Mouse (Mus musculus): ENCODE data around the gene Hyal2. TPM values are rescaled to one million over a fixed set of nuclear protein-coding genes. Genes with fewer than 3 reads are reported as not detected.

The Hyal2 gene
- total and polyA plus RNA-seq, 2 experiments from 2014 or later, result 58.6 to 97.3 TPM

GRCm38 (mm10) chr9:107539940-107540339, 27.8 kb upstream of the Hyal2 start:
- DNase-seq (ENCODE audit: low spot score) (no peak), ATAC-seq (ENCODE audit: insufficient read depth, low read depth) (no peak)
- Histone ChIP-seq H3K4me3 (ENCODE audit: low read depth, low read length) (no peak overlapping the region), H3K9ac (replicated peaks; ENCODE audit: low read depth, low read length) (no peak overlapping the region), H3K27ac (ENCODE audit: low read depth) (no peak overlapping the region), H3K4me1 (ENCODE audit: control insufficient read depth, insufficient read depth) (peaks cover 38% of the 10 kb centered on the region), H3K9me3 (replicated peaks; ENCODE audit: control insufficient read depth, low read length) (no peaks in the 10 kb centered on the region), H3K36me3 (replicated peaks; ENCODE audit: control insufficient read depth, insufficient read depth, low read length) (peaks cover 47% of the 10 kb centered on the region), H3K4me2 (ENCODE audit: low read depth, low read length) (no peak overlapping the region), H3K27me3 (ENCODE audit: control insufficient read depth, insufficient read depth, low read length) (no peaks in the 10 kb centered on the region)
- 94% methylated on average over 8 of the region's 8 CpGs for WGBS
- no peak for TF ChIP-seq CTCF (IDR thresholded peaks at IDR 0.05; ENCODE audit: low read depth)
- TF ChIP-seq EP300 (IDR thresholded peaks at IDR 0.05; ENCODE audit: low read depth), result no peak

GRCm38 (mm10) chr9:107540420-107540819, 27.3 kb upstream of the Hyal2 start:
- Histone ChIP-seq H3K36me3 (replicated peaks; ENCODE audit: control insufficient read depth, insufficient read depth, low read length) (peaks cover 47% of the 10 kb centered on the region), H3K4me1 (ENCODE audit: control insufficient read depth, insufficient read depth) (peaks cover 34% of the 10 kb centered on the region), H3K9ac (replicated peaks; ENCODE audit: low read depth, low read length) (no peak overlapping the region), H3K9me3 (replicated peaks; ENCODE audit: control insufficient read depth, low read length) (no peaks in the 10 kb centered on the region), H3K4me3 (ENCODE audit: low read depth, low read length) (no peak overlapping the region), H3K27me3 (ENCODE audit: control insufficient read depth, insufficient read depth, low read length) (no peaks in the 10 kb centered on the region), H3K27ac (ENCODE audit: low read depth) (no peak overlapping the region), H3K4me2 (ENCODE audit: low read depth, low read length) (no peak overlapping the region)
- ATAC-seq (ENCODE audit: insufficient read depth, low read depth) (no peak), DNase-seq (ENCODE audit: low spot score) (no peak)
- 61% methylated on average over 4 of the region's 4 CpGs for WGBS
- TF ChIP-seq EP300 (IDR thresholded peaks at IDR 0.05; ENCODE audit: low read depth) (no peak), CTCF (IDR thresholded peaks at IDR 0.05; ENCODE audit: low read depth) (no peak)

DNA sequence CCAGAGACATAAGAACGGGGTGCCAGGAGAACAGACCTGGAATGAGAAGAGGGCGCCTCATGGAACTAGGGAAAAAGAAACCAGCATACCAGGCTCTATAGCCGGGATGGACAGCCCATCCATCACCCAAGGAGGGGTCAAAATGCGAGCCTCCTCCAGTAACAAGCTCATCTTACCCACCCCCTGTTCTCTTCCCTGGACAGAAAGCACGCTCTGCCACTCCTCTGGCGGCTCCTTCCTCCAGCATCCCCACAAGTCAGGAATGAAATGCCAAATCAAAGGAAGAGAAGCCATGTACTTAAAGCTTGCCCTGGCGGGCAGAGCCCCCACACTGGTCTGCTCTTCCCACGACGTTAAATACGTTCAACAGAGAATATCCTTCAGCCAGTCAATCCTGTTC, 26.7 kb upstream of the Hyal2 start:
- DNase-seq (ENCODE audit: low spot score), result no peak
- H3K27ac ChIP-seq (ENCODE audit: low read depth), result no peak overlapping the region
- no peaks in the 10 kb centered on the region for H3K27me3 ChIP-seq (ENCODE audit: control insufficient read depth, insufficient read depth, low read length)
- no peak for ATAC-seq (ENCODE audit: insufficient read depth, low read depth)
- H3K36me3 ChIP-seq (replicated peaks; ENCODE audit: control insufficient read depth, insufficient read depth, low read length), result peaks cover 47% of the 10 kb centered on the region
- peaks cover 29% of the 10 kb centered on the region for H3K4me1 ChIP-seq (ENCODE audit: control insufficient read depth, insufficient read depth)
- H3K4me2 ChIP-seq (ENCODE audit: low read depth, low read length), result peak overlapping the region; percentile 91
- H3K9me3 ChIP-seq (replicated peaks; ENCODE audit: control insufficient read depth, low read length), result no peaks in the 10 kb centered on the region
- H3K9ac ChIP-seq (replicated peaks; ENCODE audit: low read depth, low read length), result no peak overlapping the region
- H3K4me3 ChIP-seq (ENCODE audit: low read depth, low read length), result peak overlapping the region; percentile 81
- 35% methylated on average over 10 of the region's 10 CpGs for WGBS
- TF ChIP-seq CTCF (IDR thresholded peaks at IDR 0.05; ENCODE audit: low read depth), result no peak
- no peak for TF ChIP-seq EP300 (IDR thresholded peaks at IDR 0.05; ENCODE audit: low read depth)

DNA sequence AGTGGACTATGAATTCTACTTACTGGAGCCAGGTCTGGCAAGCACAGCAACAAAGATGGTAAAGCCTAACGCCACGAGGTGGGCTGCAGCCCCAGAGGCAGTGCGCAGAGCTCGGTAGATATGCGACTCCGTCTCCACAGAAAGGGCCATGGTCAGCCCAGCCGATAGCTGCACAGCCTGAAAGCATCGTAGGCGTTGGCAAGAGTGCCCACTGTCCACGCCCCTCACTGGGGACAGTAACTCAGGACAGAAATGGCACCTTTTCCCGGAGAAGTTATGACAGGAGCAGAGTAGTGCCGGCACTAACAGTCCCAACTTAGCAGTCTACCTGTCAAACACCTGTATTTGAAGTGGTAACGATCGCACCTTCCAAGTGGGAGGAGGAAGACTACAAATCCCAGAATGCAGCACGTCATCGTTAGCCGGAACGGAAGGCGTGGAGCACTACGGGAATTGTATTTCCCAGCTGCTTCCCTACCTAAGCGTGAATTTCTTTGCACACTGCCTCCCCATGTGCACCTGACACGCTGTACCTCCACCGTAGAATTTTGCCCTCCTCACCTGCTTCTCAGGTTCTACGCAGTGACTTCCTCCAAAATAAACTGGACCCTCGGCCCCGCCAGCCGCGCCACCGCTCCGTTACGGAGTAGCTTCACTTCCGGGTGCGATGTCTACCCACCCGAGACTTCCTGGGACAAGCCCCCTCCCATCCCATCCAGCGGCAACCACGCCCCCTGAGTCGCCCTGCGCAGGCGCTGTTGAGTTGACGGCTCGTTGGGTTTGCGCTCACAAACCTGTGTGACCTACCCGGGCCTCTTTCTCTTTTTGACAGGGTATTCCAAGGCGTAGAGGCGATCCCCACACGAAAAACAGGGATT, 26.0 kb upstream of the Hyal2 start, which contains the start of the genes Cyb561d2 and Nprl2:
Gene Cyb561d2 (minus strand): TSS at position 720 of the 878 bp plus-strand sequence.
Gene Nprl2 (plus strand): TSS at position 753 of the 878 bp plus-strand sequence.
- Histone ChIP-seq H3K9me3 (replicated peaks; ENCODE audit: control insufficient read depth, low read length) (no peaks in the 10 kb centered on the region), H3K9ac (replicated peaks; ENCODE audit: low read depth, low read length) (peak within 1 kb of the TSS; percentile 56), H3K4me3 (ENCODE audit: low read depth, low read length) (peak within 1 kb of the TSS; percentile 81), H3K36me3 (replicated peaks; ENCODE audit: control insufficient read depth, insufficient read depth, low read length) (peaks cover 44% of the 10 kb centered on the region), H3K27ac (ENCODE audit: low read depth) (peak within 1 kb of the TSS; percentile 26), H3K4me2 (ENCODE audit: low read depth, low read length) (peak within 1 kb of the TSS; percentile 91), H3K4me1 (ENCODE audit: control insufficient read depth, insufficient read depth) (peaks cover 27% of the 10 kb centered on the region), H3K27me3 (ENCODE audit: control insufficient read depth, insufficient read depth, low read length) (no peaks in the 10 kb centered on the region)
- DNase-seq (ENCODE audit: low spot score) (peak; percentile 90), ATAC-seq (ENCODE audit: insufficient read depth, low read depth) (peak; percentile 89)
- under 1% methylated on average over 46 of the region's 46 CpGs for WGBS
- TF ChIP-seq EP300 (IDR thresholded peaks at IDR 0.05; ENCODE audit: low read depth) (no peak), CTCF (IDR thresholded peaks at IDR 0.05; ENCODE audit: low read depth) (no peak)

DNA sequence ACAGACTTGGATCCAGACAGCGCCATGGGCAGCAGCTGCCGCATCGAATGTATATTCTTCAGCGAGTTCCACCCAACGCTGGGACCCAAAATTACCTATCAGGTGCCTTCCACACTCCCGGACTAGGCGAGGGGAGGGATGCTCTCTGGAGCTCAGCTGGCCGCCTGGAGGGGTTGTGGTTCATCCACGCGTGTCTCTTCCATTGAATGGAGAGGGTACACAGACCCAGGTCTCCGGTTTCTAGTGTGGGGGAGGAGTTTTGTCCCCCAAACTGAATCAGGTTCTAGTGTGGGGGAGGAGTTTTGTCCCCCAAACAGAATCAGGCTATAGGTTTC, 25.4 kb upstream of the Hyal2 start:
- WGBS, result under 1% methylated on average over 11 of the region's 11 CpGs
- peak overlapping the region; percentile 91 for H3K4me2 ChIP-seq (ENCODE audit: low read depth, low read length)
- no peak for TF ChIP-seq CTCF (IDR thresholded peaks at IDR 0.05; ENCODE audit: low read depth)
- peaks cover 38% of the 10 kb centered on the region for H3K36me3 ChIP-seq (replicated peaks; ENCODE audit: control insufficient read depth, insufficient read depth, low read length)
- peak overlapping the region; percentile 26; the same call in 1 of the 2 replicates for H3K27ac ChIP-seq (ENCODE audit: low read depth)
- peaks cover 26% of the 10 kb centered on the region for H3K4me1 ChIP-seq (ENCODE audit: control insufficient read depth, insufficient read depth)
- H3K27me3 ChIP-seq (ENCODE audit: control insufficient read depth, insufficient read depth, low read length), result no peaks in the 10 kb centered on the region
- DNase-seq (ENCODE audit: low spot score) (no peak), ATAC-seq (ENCODE audit: insufficient read depth, low read depth) (no peak)
- no peaks in the 10 kb centered on the region for H3K9me3 ChIP-seq (replicated peaks; ENCODE audit: control insufficient read depth, low read length)
- peak overlapping the region; percentile 81 for H3K4me3 ChIP-seq (ENCODE audit: low read depth, low read length)
- H3K9ac ChIP-seq (replicated peaks; ENCODE audit: low read depth, low read length), result peak overlapping the region; percentile 56
